Mouse (Mus musculus) NIH3T3 (cell line): ENCODE data around the gene Kctd12b.
"Not testable (repeated sequence)": the region's sequence is repeated elsewhere in the genome, so short reads cannot be mapped to it uniquely, and the experiment has no call there.

ENCODE experiments used
- DNase-seq: peaks from one replicate; pipeline ENCODE4 v3.0.0-alpha.2; 2012; ENCODE audit warnings: low read depth

Kctd12b gene

GRCm38 (mm10) chrX:153695782-153696395 lies at the start of gene Kctd12b:
Gene Kctd12b (minus strand): TSS chrX:153696391.
- DNase-seq: peak; percentile 4

GRCm38 (mm10) chrX:153742493-153742892 lies 46.3 kb upstream of the Kctd12b start:
- no peak for DNase-seq

DNA sequence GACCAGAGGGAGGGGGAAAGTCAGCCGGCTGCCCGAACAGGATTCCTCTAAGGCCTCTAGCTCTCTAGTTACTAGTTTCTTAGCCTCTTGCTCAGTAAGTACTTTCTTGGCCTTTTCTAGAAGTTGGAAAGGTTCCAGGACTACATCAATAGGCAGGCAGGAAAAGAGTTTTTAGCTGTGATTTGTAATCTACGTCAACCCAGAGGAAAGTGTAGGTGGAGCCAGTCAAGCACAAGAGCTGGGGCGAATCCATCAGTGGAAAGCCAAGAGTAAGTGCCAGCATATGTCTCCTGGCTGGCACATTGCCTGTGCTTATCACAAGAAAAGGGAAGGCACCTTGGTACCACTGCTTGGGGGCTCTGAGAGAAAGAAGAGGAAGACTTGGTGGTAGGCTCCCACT lies 39.5 kb upstream of the Kctd12b start:
- DNase-seq: no peak

GRCm38 (mm10) chrX:153724400-153724799 lies 28.2 kb upstream of the Kctd12b start:
- DNase-seq: peak; percentile 64

- peak; percentile 79 for DNase-seq
Measured at GRCm38 (mm10) chrX:153723110-153723916, 27.1 kb upstream of the Kctd12b start, which contains the start of gene Nbdy. Gene Nbdy (plus strand): TSS chrX:153723590.

DNA sequence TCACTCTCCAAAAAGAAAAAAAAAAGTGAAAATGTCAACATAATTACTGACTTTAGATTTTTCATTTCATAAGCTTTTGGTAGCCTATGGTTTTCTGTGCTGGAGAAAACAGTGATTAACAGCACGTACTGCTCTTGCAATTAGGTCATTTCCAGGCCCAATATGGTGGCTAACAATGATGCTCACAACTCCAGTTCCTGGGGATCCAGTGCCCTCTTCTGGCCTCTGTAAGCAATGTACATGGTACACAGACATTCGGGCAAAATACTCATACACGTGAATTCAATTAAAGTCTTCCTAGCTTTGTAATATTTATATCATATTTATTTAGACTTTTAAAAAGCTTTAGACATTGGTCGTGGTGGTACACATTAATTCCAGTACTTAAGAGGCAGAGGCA lies 23.4 kb upstream of the Kctd12b start:
- DNase-seq: peak; percentile 68

DNA sequence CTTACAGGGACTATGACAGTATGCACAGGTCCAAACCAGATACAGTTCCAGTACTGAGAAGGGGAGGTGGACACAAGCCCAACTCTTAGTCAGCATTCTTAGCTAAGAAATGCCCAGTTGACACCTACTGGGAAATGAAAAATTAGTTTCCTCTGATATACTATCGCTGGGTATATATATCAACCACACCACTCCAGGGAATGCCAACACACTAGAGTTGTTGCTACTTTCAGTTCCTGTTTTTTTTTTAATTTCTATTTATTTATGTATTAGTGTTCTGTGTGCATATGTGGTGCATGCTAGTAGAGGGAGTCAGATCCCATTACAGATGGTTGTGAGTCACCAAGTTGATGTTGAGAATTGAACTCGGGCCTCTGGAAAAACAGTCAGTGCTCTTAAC lies 20.5 kb upstream of the Kctd12b start:
- DNase-seq: no peak

- peak; percentile 19 for DNase-seq
Measured at GRCm38 (mm10) chrX:153707735-153708134, 11.5 kb upstream of the Kctd12b start.

GRCm38 (mm10) chrX:153700463-153700862 lies 4.3 kb upstream of the Kctd12b start:
- no peak for DNase-seq

GRCm38 (mm10) chrX:153668233-153668632 lies 28.0 kb downstream of the Kctd12b start:
- DNase-seq: not testable (repeated sequence)

- DNase-seq: no peak
Measured at GRCm38 (mm10) chrX:153664903-153665302, 31.3 kb downstream of the Kctd12b start.

- no peak for DNase-seq
Measured at GRCm38 (mm10) chrX:153656949-153657348, 39.2 kb downstream of the Kctd12b start.

DNA sequence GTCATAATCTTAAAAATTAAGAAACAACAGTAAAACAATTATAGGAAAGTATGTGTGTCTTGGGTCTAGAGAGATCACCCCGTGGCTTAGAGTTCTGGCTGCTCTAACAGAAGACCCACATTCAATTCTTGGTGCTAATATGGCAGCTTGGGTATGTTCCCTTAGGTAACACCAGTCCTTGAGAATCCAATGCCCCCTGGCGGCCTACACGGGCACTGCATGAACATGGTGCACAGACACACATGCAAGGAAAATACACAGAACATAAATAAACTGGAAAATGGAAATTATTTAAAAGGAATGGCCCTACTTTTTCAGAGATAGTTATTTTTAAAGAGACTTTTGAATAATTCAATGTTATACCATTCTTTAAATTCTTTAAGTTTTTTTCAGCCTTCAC lies 55.6 kb downstream of the Kctd12b start:
- DNase-seq: peak; percentile 29

DNA sequence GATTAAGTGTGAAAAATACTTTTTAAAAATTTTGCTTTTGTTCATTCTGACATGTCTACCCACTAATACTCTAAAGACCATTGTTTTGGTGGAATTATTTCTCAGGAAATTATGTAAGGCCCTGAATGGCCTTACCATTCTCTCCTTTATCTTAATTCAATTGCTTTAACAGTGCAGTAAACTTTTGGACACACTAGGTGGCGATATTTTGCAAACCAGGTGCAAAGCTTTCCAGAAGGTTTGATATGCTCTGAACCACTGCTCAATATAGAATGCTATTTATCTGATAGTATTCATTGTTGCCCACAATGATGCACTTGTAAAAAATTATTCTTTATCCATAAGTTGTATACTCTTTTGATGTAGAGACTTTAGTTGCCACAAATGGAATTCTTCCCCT lies 59.9 kb downstream of the Kctd12b start:
- DNase-seq: peak; percentile 40
